Mouse (Mus musculus) heart, adult 18-20 months (tissue): ENCODE results near the gene Slc16a7. TPM values are rescaled to one million over a fixed set of nuclear protein-coding genes. Genes with fewer than 3 reads are reported as not detected.

Experiments used
- DNase-seq, 2 experiments: peaks; one replicate each; pipeline ENCODE4 v3.0.0; 2021 to 2022; ENCODE audit warnings: mixed read lengths in 1 of 2
- total RNA-seq, 2 experiments: library from RNA; stranded (reverse); gene quantifications; 2 replicates each; pipeline ENCODE4 v1.2.3; 2021

The Slc16a7 gene
- total RNA-seq, 2 experiments from 2014 or later = 9.8 to 19.9 TPM

DNA sequence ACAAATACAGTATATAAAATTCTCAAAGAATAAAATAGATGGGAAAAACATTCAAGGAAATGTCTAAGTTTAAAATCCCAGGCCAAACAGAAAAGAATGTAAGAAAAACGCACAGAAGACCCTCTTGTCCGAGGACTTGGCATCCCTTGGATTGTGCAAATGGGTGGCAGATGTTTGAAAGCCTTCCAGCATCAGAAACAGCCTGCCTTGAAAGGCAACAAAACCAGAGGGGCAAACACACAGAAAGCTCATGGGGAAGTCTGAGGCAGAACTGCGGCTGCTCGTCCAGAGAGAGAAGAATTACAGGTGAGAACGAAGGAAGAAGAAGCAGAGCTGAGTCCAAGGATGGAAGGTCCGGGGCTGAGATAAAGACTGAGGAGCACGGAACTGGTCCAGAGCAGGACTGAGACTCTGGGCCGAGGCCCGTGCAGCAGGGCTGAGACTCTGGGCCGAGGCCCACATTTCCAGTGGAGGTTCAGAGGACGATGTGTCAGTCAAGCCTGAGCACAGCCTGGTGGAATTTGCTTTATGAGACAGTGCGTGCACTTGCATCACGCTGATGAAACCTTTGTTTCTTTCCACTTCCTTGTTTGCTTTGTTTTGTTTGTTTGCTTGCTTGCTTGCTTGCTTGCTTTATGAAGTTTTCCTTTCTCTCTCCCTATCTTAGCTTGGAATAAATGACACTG, 65.0 kb downstream of the Slc16a7 start:
- DNase-seq = no peak

DNA sequence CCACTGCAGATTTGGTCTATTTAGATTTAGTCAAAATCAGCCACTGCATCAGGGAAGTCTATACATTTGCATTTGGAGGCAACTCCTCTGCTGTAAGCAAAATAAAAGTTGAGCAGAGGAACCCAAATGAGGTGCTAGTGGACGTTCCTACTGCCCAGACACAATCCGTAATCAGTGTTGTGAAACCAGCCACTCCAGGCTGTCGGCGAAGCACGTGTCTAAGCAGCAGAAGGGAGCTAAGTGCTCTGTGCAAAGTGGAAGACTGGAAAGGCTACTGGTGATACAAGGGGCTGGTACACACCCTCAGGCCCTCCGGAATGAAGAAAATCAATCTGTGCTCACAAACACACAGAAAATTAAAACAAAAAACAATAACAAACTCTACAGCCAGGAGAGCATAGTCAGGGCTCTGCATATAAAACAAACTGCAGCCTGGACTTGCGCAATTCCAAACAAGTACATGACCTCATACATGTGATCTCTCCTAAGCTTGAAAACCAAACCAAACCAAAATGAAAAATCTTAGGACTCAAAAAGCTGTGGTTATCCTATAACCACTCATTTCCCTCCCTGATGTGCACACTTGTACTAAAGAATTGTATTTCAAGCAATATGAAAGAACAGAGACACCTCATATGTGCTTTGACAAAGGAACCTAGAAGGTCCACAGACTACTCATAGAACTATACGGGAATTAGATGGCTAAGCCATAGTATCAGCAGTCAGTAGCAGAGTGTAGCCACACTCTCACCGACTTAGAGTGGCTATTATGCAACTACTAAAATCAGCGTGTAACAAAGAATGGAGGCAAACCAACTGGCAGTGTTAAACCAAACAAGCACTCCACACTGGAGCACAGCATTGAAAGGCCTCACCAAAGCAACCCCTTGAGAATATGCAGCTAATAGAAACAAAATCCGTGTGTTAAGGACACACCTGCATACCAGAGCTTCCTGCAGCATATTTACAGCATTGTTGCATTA, 67.5 kb downstream of the Slc16a7 start:
- DNase-seq = peak; percentile 49

DNA sequence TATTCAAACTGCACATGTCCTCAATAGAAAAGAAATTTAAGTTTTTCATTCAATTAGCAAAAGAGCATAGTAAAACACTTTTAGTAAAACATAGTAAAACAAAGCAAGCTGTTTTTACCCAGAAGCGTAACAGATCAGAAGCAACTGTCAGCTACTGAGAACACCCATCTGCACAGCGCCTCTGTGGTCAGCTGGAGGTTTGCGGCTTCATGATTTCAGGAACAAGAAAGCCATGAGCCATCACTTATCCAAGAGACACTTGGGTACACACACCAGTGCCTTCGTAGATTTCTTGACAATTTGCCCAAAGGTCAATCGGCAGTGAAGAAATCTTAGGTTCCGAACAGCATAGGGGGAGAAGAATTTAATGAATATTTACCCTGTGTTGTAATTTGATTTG, 71.9 kb downstream of the Slc16a7 start:
- DNase-seq = peak; percentile 38 to 73

DNA sequence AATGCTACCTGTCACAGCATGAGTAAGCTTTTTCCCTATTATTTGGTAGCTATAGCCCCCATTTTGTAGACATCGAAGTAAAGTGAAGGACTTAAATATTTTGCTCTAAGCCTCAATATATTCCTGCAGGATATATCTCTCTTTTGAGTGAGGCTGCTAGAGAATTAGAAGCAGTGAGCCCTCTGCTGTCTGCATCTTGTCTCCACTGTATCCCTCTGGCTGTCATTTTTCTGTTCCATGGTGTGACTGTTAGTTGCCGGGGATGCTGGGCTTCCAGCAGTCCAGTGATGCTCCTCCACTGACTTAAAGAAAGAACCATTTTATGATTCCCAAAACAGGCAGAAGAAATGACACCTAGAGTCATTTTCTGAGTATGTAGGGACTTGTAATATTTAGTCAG, 78.4 kb downstream of the Slc16a7 start:
- no peak for DNase-seq

DNA sequence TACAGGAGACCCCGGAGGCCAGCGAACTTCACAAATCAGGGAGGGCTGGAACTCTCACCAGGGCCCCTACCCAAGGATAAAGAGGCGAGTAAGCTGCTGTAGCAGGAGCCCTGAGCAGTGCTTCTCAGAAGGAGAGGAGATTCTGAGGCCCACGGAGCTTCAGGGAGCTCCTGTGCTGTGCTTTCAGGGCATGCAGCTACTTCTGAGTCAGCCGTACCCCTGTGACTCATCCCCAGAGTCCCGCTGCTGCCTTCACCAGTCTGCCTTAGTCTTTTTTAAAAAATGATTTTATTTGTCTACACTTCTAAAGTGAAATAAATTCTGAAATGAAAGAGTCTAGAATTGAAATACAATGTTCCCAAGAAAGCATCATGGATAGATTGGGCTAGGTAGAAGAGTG, 91.2 kb downstream of the Slc16a7 start:
- DNase-seq = no peak

DNA sequence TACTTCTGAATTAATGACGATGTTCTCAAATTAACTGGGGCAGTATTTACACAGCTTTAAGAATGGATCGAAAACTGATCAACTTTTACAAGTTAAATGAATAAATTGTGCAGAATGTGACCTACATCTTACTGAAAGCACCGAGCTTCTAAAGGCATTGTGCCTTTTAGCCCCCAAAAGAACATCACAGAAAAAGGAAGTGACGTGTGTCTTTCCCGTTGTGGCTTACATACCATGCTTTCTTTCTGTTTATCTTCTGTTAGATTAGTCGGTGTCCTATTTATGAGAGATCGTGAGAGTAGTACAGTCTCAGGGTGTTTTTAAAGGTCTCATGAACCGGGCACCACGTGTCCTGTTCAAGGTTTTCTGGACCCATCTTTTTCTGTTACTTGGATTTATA, 98.9 kb downstream of the Slc16a7 start:
- DNase-seq = no peak

DNA sequence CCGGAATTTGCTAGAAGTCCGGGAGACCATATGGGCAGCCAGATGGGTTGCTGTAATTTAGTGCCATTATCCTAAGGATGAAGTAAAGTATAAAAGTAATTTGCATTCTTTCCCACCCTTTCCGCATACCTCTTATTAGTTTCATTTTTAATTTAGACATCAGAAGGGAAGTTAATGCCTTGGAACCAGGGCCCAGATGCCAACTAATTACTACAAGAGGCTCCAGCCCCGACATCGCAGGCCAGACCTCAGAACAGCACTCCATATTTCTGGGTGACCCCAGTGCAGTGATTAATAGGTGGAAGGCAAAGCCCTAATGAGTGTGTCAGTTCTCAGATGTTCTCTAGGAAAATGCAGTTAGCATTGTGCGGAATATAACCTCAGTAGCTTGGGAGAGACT, 100.7 kb downstream of the Slc16a7 start:
- DNase-seq = no peak

DNA sequence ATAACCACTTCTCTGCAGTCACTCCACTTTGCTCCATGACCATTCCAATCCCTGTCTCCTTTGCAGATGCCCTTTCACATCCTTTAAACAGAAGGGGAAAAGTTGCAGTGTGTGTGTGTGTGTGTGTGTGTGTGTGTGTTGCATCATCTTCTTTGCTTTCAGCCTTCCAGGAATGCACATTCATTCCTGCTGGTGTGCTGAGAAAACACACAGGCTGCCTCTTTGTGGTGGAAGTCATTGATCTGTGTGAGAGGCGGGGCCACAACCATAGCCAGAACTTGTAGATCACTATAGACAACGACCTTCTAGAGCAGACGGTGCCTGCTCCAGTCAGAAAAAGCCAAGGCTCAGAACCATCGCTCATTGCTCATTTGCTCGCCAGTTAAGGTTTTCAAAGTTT, 103.9 kb downstream of the Slc16a7 start:
- DNase-seq = no peak

DNA sequence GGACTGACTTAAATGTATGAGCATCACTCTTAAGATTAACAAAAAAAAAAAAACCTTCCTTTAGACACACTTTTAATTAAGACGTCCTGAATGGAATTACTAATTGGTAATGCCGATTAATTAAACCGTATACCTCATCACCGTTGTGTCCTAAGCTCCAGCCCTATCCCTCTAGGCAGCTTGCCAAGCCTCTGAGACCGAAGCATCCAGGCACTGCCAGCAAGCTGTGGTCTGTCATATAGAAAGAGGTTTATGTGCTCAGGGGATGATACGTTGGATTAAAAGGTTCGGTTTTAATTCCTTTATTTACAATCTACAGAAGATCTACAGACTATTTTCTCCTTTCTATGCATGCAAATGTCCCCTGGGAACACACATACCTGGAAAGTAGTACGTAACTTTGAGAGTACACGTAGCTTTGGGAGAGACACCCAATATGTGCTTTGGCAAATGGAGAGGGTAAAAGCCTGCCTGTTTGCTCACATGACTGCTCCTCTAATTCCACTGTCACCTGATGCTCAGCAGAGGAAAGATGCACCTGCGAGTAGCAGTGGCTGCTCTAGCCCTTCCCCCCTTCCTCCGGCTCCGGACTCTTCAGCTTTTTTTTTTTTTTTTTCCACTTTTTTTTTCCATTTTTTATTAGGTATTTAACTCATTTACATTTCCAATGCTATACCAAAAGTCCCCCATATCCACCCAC, 114.0 kb downstream of the Slc16a7 start:
- no peak for DNase-seq

DNA sequence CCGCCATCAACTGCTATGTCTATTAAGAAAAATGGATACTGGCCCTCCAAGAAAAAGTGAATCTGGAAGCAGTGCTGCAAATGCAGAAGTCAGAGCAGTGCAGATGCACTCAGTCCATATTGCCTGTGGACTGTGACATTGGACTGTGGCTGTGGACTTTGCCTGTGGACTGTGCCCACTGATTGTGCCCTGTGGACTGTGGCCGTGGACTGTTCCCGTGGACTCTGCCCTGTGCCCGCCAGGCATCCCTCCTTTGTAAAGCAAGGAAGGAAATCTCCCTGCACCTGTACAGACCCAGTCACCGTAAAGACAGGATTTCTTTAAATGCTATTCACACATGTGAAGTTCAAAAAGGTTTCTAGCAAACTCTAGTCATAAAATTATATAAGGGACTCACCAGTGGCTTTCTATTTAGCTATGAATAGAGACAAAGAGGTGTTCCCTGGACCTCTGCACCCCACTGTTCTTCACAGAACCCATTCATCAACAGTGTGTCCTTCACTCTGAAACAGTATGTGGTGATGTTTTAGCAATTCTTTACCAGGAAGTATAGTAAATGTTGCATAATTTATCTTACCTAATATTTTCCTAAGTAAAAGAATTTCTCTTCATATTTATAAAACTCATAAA, 114.6 kb downstream of the Slc16a7 start:
- no peak for DNase-seq

DNA sequence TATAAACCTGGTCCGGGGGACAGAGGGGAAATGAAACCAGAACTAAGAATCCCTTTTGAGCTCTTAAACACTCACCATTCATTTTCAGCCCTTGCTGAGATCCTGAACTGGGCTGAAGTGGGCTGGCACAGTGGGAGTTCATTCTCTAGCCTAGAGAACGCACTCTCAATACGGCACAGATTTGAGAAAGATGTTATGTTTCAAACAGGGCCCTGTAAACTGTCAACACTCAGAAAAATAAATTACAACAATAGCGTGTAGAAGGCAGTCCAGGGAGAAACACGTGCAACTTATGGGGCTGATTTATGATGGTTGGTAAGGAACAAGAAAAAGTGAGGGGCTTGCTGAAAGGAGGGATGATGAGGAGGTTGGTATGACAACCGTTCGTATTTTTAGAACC, 115.5 kb downstream of the Slc16a7 start:
- DNase-seq = no peak

DNA sequence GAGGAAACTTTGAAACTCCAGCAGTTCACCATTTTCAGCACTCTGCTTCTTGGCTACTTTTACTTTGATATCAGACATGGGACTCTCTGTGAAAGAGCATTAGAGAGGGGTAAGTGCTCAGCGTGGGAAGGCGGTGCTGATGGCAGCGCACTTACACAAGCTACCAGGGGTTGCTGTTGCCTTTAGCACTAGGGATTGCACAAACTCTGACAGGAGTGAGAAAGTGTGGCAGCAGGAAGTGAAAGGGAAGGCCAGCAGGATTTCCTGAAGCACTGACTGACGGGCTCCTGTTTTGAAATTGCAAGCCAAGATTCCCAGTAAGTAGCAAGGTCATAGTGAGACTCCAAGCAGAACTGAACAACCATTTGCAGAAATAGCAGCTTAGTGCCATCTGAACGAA, 117.8 kb downstream of the Slc16a7 start:
- no peak for DNase-seq

DNA sequence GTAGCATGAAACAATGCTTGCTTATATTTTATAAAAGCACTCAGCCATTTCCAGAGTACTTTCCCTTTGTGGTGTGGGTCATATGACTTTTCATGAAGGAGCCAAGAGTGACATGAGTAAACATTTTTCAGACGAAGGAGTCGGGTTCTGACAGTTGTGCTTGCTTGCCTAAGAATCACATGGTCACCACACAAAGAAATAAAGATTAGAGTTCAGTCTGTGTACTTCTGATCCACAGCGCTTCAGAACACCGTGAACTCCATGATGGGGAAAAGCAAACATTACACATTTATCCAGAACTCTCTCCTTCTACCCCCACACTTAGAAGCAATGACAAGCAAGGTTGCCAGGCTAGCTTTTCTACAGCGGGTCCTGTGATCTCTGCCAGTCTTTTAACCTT, 119.0 kb downstream of the Slc16a7 start:
- DNase-seq = no peak

DNA sequence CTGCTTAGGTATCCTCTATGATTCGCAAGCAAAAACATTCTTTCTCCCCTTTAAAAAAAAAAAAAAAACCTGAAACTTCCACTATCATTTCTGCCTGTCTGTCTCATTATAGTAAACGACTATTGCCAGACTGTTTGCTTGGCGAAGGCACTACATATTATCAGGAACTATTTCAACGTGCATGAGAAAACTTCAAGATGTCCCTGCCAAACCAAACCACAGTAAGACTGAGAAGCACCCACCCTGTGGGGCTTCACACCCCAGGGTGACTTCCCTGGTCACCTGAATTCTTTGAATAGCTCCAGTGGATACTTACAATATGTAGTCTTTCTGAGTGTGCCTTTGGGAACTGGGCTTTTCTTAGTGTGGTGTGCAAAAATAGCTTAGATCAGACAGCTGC, 122.9 kb downstream of the Slc16a7 start:
- DNase-seq = peak in 1 of 2 experiments; percentile 12

DNA sequence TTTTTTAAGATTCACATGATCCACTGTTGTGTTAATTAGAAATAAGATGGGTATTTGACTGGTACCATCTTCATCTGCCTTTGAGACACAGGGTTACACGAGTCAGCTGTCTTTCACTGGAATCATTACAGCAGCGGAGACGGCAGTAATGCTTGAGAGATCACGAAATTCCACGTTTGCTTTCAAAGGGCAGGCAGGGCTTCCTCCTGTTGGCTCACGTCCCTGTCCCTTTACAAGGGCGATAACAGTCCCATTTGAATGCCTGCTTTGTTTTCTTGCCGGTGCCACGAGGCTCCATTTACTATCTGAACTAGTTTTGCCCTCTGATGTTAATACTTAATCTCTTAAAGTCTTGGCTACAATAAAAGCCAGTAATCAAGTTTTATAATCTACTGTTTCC, 123.4 kb downstream of the Slc16a7 start:
- DNase-seq = peak; percentile 24 to 28

DNA sequence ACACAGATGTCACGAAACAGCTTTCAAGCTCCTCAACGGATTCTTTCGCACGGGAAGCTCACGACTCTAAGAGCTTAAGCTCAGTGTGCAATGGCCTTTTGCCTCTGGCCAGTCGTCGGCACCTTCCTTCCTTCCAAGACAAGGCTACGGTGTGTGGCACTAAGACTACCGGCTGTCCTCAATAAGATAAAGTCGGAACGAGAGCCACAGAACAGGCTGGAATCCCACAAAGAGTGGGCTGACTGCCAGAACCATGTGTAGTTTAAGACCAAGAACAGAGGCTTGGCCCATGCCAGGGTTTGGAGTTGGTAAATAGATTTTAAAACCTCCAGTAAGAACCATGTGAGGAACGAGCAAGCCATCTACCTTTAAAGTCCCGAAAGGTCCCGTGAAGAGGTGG, 123.8 kb downstream of the Slc16a7 start:
- peak in 1 of 2 experiments; percentile 48 for DNase-seq

DNA sequence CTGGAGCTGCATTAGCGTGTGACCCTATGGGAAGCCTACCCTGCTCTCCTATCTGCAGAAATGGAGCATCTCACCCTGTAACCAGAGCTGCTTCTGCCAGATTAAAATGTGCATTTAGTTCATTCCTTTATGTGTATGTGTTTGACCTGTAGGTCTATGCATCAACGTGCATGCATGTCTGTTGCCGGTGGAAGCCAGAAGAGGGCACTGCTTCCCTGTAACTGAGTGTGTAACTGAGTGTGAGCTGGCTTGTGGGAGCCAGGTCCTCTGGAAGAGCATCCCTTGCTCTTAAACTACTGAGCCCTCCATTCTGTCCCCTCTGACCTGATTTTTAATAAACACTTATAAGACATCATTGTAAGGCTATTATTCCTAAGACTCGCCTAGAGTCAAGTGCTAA, 124.3 kb downstream of the Slc16a7 start:
- DNase-seq = peak; percentile 57 to 76

DNA sequence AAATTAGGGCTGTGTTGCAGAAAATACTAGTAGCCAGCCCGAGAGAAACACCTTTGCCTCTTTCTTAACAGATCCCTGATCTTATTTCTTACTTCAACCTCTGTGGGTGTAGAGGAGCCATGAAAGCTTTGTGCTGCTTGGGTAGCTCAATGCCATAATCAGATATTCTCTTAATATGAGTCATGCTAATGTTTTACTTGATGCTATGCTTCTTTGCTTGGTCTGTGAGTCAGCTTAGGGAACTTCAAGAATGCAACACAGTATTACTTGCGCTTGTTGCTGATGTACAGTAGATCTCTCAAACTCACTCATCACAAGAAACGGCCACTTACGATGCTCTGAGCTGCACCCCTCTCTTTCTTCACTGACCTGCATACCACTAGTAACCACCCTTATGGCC, 133.4 kb downstream of the Slc16a7 start:
- no peak for DNase-seq

DNA sequence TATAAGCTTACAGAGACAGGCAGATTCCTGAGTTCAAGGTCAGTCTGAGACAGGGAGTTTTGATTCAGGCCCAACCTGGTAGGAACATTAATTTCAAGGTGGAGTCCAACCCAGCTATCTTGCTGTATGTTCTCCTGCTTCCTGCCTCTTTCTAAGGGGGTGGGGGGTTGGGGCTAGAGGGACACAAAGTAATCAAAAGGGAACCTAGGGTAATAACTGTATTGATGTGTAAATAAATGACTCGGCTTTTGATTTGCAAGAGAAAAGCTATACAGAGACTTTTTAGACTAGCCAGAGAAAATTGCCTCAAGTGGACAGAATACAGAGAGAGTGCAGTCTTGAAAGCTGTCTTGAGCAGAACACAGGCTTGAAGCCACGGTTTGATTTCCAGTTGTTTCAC, 174.7 kb downstream of the Slc16a7 start:
- no peak for DNase-seq

DNA sequence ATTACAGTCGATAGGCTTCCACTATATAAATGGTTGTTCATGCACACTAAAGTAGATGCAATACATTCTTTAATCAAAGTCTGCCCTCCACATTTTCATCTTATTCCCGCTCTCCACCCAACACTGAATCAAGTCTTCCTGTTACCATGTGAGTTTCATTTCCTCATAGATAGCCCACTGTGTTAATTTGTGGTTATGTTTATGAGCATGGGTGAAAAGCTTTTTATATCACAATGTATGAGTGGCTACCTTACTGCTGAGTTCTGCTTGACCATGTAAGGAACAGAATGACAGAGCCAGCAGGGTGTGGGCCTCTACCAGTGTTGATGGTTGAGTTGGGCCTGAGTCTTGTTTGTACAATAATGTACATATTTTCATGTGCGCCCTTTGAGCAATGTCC, 175.5 kb downstream of the Slc16a7 start:
- no peak for DNase-seq

DNA sequence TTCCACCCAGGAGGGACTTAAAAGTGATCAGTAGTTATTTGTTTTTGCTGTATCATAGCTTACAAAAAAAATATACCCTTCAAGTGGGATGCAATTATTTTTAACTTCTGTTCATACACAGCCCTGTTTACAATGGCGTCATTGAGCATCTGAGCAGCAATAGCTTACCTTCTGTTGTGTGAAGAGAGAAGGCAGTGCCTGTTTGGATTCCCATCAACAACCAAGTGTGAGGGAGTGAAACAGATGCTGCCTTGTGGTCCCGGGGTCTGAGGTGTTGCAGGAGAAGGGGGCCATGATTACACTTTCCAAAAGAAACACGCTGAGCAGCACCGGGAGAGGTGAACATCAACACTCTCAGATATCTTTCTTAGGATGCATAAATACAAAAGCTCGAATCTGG, 201.7 kb downstream of the Slc16a7 start:
- no peak for DNase-seq

DNA sequence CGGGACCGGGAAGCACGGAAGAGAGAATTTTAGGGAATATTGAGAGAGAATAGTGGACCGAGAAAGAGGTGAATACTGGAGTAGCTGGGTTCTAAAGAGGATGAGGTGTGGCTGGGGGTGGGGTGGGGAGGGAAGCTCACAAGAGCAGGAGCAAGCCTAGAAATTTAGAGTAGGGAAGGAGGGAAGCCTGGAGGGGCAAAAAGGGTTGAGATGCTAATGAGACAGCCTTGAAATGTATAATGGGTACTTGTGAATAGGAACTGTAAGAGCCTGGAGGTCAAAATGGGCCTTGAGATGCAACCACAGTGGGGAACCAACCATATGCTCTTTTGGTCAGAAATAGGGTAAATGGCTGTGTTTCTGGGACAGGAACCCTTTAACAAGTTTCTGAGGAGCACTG, 203.9 kb downstream of the Slc16a7 start:
- DNase-seq = no peak
